Mouse (Mus musculus) E14TG2a.4 (cell line): ENCODE data around the gene Srd5a3.

Experiments used
- H3K27me3 ChIP-seq: 2 replicates; pipeline ENCODE4 v1.6.1; 2014; ENCODE audit warnings: low read length, control low read depth; ENCODE audit not compliant: insufficient read depth
- H3K36me3 ChIP-seq: 2 replicates; pipeline ENCODE4 v1.6.1; 2014; ENCODE audit warnings: low read length, control low read depth; ENCODE audit not compliant: insufficient read depth
- H3K4me1 ChIP-seq: replicated peaks from 2 replicates; pipeline ENCODE4 v1.6.1; 2014; ENCODE audit warnings: low read depth, low read length, control low read depth
- H3K4me3 ChIP-seq: replicated peaks from 2 replicates; pipeline ENCODE4 v1.5.1; 2014; ENCODE audit warnings: mild to moderate bottlenecking, low read length
- H3K9me3 ChIP-seq: 2 replicates; pipeline ENCODE4 v1.6.1; 2014; ENCODE audit warnings: low read length, control low read depth
- CTCF ChIP-seq: conservative IDR thresholded peaks from 2 replicates; pipeline ENCODE4 v1.5.1; 2014; ENCODE audit warnings: low read length
- NANOG ChIP-seq: IDR thresholded peaks from 2 replicates; pipeline ENCODE4 v1.6.1; 2014; ENCODE audit warnings: borderline replicate concordance, low read length, mixed read lengths
- POU5F1 ChIP-seq: IDR thresholded peaks from 2 replicates; pipeline ENCODE4 v1.6.1; 2014; ENCODE audit warnings: low read length, borderline replicate concordance

Gene Srd5a3

GRCm38 (mm10) chr5:76160086-76160485 lies 20.0 kb downstream of the Srd5a3 start:
- H3K4me1 ChIP-seq = no peaks in the 10 kb centered on the region
- H3K27me3 ChIP-seq = no peaks in the 10 kb centered on the region
- no peak overlapping the region for H3K4me3 ChIP-seq
- peaks cover 11% of the 10 kb centered on the region for H3K36me3 ChIP-seq
- TF ChIP-seq CTCF = no peak
- TF ChIP-seq NANOG = no peak
- TF ChIP-seq POU5F1 = no peak
- no peaks in the 10 kb centered on the region for H3K9me3 ChIP-seq

DNA sequence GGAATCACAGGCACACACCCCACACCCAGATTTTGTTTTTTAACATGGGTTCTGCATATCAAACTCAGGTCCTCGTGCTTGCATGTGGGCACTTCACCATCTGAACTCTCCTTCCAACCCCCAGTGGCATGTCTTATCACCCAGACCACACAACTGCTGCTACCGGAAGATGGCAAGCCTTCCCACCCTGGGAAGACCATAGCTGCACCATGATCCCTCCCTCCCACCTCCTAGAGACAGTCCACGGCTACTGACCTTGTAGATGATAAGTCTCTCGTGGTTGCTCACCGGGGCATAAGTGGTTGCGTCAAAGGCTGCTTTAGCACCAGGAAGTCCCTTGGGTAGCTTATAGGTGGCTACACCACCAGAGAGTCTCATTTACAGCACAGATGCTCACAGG lies 21.4 kb downstream of the Srd5a3 start:
- Histone ChIP-seq H3K36me3 (no peaks in the 10 kb centered on the region), H3K27me3 (no peaks in the 10 kb centered on the region), H3K9me3 (no peaks in the 10 kb centered on the region), H3K4me3 (no peak overlapping the region), H3K4me1 (no peaks in the 10 kb centered on the region)
- TF ChIP-seq CTCF (no peak), NANOG (no peak), POU5F1 (no peak)

DNA sequence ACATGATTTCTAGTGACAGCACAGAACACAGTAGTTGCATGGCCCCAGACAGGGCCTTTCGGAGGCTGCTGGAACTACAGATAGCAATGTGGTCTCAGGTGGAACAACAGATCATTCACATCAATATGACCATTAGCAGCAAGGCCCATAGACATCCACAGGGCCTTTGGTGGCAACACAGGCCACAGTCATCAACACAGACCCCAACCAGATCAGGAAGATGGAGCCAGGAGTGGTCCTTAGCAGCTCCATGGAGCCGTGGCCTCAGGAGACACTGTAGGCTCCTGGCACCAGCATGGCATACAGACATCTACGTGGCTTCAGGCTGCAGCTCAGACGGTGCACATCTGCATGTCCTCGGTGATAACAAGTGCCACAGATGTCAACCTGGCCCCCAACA lies 22.9 kb downstream of the Srd5a3 start:
- no peak for TF ChIP-seq CTCF
- TF ChIP-seq NANOG = no peak
- TF ChIP-seq POU5F1 = no peak
- Histone ChIP-seq H3K9me3 (0 out of 2 replicates have a peak, but pooled peaks cover 5% of the 10 kb centered on the region), H3K4me3 (no peak overlapping the region), H3K27me3 (no peaks in the 10 kb centered on the region), H3K4me1 (no peaks in the 10 kb centered on the region), H3K36me3 (no peaks in the 10 kb centered on the region)

- Histone ChIP-seq H3K9me3 (0 out of 2 replicates have a peak, but pooled peaks cover 5% of the 10 kb centered on the region), H3K36me3 (no peaks in the 10 kb centered on the region), H3K4me3 (no peak overlapping the region), H3K4me1 (no peaks in the 10 kb centered on the region), H3K27me3 (no peaks in the 10 kb centered on the region)
- TF ChIP-seq POU5F1 (no peak), CTCF (no peak), NANOG (no peak)
Measured at GRCm38 (mm10) chr5:76163828-76164390, 23.8 kb downstream of the Srd5a3 start.

GRCm38 (mm10) chr5:76164827-76165226 lies 24.8 kb downstream of the Srd5a3 start:
- no peak overlapping the region for H3K4me3 ChIP-seq
- no peaks in the 10 kb centered on the region for H3K36me3 ChIP-seq
- TF ChIP-seq POU5F1 (no peak), NANOG (no peak), CTCF (no peak)
- 0 out of 2 replicates have a peak, but pooled peaks cover 5% of the 10 kb centered on the region for H3K9me3 ChIP-seq
- no peaks in the 10 kb centered on the region for H3K4me1 ChIP-seq
- no peaks in the 10 kb centered on the region for H3K27me3 ChIP-seq

DNA sequence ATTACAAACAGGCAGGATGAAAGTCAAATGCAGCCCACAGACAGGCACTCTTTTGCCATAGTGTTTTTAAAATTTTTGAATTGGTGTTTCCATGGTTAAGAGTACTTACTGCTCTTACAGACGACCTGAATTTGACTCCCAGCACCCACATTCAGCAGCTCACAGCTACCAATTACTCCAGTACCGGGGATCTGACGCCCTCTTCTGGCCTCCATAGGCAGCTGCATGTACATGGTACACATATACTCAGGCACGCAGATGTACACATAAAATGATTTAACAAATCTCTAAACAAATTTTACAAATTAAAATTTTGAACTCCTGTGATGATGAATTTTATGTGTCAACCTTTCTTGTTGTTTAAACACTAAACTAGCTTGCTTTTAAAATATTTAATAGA lies 30.5 kb downstream of the Srd5a3 start:
- TF ChIP-seq CTCF = peak; percentile 63
- no peak for TF ChIP-seq POU5F1
- no peak for TF ChIP-seq NANOG
- Histone ChIP-seq H3K27me3 (no peaks in the 10 kb centered on the region), H3K36me3 (no peaks in the 10 kb centered on the region), H3K4me3 (no peak overlapping the region), H3K9me3 (0 out of 2 replicates have a peak, but pooled peaks cover 5% of the 10 kb centered on the region), H3K4me1 (0 out of 2 replicates have a peak, but pooled peaks cover 3% of the 10 kb centered on the region)

DNA sequence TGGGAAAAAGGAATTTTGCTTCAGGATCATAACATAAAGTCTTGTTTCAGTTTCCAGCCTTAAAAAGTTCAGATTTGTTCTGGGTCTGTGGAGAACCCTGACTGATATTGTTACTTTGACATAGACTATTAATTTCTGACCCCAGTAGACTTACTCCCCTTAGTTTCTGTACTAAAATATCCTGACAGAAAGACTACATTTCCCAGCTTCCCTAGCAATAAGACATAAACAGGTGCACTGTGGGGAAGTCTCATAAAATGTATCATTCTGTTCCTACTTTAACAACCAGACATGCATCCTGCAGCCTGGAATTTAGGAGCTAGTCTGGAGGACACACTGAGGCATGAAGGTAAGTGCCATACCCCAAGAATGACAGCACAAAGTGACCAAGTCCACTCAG lies 31.0 kb downstream of the Srd5a3 start:
- Histone ChIP-seq H3K4me3 (no peak overlapping the region), H3K4me1 (peaks cover 6% of the 10 kb centered on the region), H3K9me3 (0 out of 2 replicates have a peak, but pooled peaks cover 5% of the 10 kb centered on the region), H3K36me3 (no peaks in the 10 kb centered on the region), H3K27me3 (no peaks in the 10 kb centered on the region)
- TF ChIP-seq CTCF (no peak), NANOG (no peak), POU5F1 (no peak)

GRCm38 (mm10) chr5:76175051-76175450 lies 35.0 kb downstream of the Srd5a3 start:
- peaks cover 37% of the 10 kb centered on the region for H3K4me1 ChIP-seq
- no peaks in the 10 kb centered on the region for H3K9me3 ChIP-seq
- no peaks in the 10 kb centered on the region for H3K36me3 ChIP-seq
- H3K4me3 ChIP-seq = no peak overlapping the region
- no peak for TF ChIP-seq CTCF
- no peak for TF ChIP-seq NANOG
- no peak for TF ChIP-seq POU5F1
- no peaks in the 10 kb centered on the region for H3K27me3 ChIP-seq

GRCm38 (mm10) chr5:76176411-76176810 lies 36.3 kb downstream of the Srd5a3 start:
- Histone ChIP-seq H3K4me1 (peaks cover 37% of the 10 kb centered on the region), H3K4me3 (no peak overlapping the region), H3K27me3 (no peaks in the 10 kb centered on the region), H3K9me3 (no peaks in the 10 kb centered on the region), H3K36me3 (no peaks in the 10 kb centered on the region)
- TF ChIP-seq POU5F1 (no peak), NANOG (no peak), CTCF (no peak)
